Mouse (Mus musculus): ENCODE measurements around the gene Znfx1. TPM values are rescaled to one million over a fixed set of nuclear protein-coding genes. Genes with fewer than 3 reads are reported as not detected.

The Znfx1 gene
- total RNA-seq, 2 experiments from 2014 or later = 22.6 to 26.3 TPM

DNA sequence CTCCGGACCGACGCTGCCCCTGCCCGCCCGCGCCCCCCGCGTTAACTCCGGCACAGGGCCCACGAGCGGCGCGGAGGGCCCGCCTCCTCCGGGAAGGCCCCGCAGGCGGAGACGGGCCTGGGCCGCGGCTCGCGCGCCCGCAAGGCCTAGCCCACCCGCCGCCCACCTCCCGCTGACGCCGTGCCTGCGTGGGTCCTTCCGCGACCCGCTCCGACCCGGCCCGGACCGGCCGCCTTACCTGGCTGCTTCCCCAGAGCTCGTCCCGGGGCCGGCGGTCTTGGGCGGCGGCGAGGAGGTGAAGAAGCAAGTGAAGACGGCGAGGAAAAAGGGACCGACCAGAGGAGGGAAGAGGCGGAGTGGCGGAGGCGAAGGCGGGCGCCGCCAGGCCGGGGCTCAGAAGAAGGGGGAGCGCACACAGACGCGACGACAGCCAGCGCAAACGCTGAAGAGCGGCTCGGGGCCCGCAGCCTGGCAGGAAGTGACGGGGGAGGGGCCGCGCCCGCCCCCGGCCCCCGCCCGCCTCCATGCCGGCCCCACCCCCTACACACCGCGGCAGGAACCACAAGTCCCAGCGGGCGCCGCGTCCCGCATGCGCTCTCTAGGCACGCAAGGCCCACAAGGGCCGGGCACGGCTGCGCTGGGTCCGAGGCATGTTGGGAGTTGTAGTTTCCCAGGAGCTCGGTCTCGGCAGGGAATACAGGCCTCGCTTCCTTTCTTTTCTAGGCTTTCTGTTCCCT, 66.9 kb downstream of the Znfx1 start, which contains the start of gene Stau1:
Gene Stau1 (minus strand): TSS at position 504 of the 737 bp plus-strand sequence.
- DNase-seq (ENCODE audit: low spot score in 2 of 2) = peak; percentile 92 to 96

DNA sequence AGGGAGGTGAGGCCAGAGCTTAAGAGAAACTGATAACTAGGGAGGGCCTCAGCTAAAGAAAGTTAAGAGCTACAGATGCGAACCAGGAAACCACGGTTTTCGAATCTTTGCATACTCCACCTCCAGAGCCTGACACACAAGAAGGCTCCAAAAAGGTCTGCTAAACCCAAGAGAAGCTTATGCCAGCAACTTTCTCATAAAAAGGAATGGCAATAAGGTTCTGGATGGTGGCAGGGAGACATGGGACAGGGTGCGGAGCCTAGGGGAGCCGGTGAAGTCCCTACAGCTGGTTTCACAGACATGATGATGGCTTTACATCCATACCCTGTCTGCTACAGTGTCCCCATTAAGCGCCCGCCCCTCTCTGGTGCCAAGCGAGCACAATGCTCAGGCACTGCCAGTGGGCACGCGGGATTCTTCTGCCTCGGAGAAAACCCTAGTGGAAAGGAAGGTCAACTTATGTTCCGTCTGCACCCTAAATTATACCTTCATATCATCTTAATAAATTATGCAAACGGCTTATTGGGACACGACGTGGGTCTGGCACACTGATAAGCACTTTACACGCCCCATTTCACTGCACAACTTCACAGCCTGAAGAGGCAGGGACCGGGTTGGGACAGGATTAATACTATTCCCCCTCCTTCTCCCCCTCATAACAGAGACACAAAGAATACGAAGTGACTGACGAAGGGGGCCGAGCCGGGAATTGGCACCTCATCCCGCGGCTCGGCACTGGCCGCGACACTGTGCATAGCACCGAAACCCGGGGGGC, 67.6 kb downstream of the Znfx1 start:
- peak in 1 of 2 experiments; percentile 51 for DNase-seq (ENCODE audit: low spot score in 2 of 2)

DNA sequence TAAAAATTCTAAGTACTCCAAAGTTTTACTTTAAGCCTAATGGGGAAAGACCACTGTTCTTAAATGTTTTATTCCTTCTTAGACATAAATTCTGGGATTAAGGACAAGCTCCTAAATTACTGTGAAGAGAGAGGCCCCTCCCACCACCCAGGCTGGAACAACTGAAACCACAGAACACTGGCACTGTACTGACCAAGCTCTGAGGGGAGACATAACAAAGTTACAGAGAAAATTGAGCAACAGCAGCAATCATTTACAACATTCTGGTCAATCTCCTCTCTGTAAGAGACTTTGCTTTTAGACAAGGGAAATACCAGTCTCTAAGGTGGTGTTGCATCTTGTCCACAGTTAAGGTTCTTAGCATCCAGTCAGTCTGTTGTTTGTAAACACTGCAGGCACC, 70.9 kb downstream of the Znfx1 start:
- DNase-seq (ENCODE audit: low spot score in 2 of 2) = no peak

GRCm38 (mm10) chr2:166990861-166991260, 72.0 kb downstream of the Znfx1 start:
- DNase-seq (ENCODE audit: low spot score in 2 of 2) = no peak

Other genes starting within 250 kb of the Znfx1 start
- 10 to 100 TPM; 67.2 to 70.4 TPM for gene Cse1l, start 157.0 kb downstream of the Znfx1 start, total RNA-seq (2021)
- 10 to 100 TPM; 75.7 to 79.5 TPM for gene Stau1, start 66.7 kb downstream of the Znfx1 start, total RNA-seq (2021)
- 10 to 100 TPM; 34.8 to 36.1 TPM for gene Ddx27, start 47.8 kb downstream of the Znfx1 start, total RNA-seq (2021)
- gene Kcnb1, start 127.1 kb upstream of the Znfx1 start, total RNA-seq (2021) = 10 to 100 TPM; 57.1 to 59.2 TPM
- gene Ptgis, start 177.6 kb upstream of the Znfx1 start, total RNA-seq (2021) = 1 to 10 TPM; 2.3 to 2.8 TPM